Mouse (Mus musculus) ES-E14 (cell line): ENCODE data around the gene Cpa5.

ENCODE experiments used
- HCFC1 ChIP-seq: IDR thresholded peaks from 2 replicates; pipeline ENCODE4 v1.6.1; 2012; ENCODE audit warnings: low read length, inconsistent platforms, borderline replicate concordance; ENCODE audit not compliant: insufficient read depth
- MAFK ChIP-seq: IDR thresholded peaks from 2 replicates; pipeline ENCODE4 v1.6.1; 2014; ENCODE audit warnings: mild to moderate bottlenecking, low read depth, low read length, inconsistent platforms; ENCODE audit not compliant: insufficient read depth
- ZNF384 ChIP-seq: IDR thresholded peaks from 2 replicates; pipeline ENCODE4 v1.6.1; 2012; ENCODE audit warnings: low read depth, low read length, inconsistent platforms

- TF ChIP-seq HCFC1 (no peak), MAFK (no peak), ZNF384 (no peak)
Measured at GRCm38 (mm10) chr6:30654402-30654859, 43.6 kb downstream of the Cpa5 start.
